8 mouse cellular contexts compared by ENCODE assay signal in genomic region chr11:74724235-74724791, GRCm38 (mm10). TPM values are rescaled to one million over a fixed set of nuclear protein-coding genes. Genes with fewer than 3 reads are reported as not detected.
DNase-seq lines count a peak whose midpoint lies in the region; ATAC-seq lines count a peak whose summit lies in the region.

TSS of gene Pafah1b1 (minus strand) at chr11:74724670.

- DNase-seq in T-cell, adult 2 months (ENCODE audit: low spot score): peak; percentile 97
- DNase-seq in cerebellum, postnatal 36 days: peak; percentile 94 to 97
- peak; percentile 94 for DNase-seq in gastrocnemius, adult 18-20 months (ENCODE audit: low spot score)
- DNase-seq in left cerebral cortex, adult 18-20 months (ENCODE audit: low spot score in 2 of 2): peak; percentile 95 to 97
- peak; percentile 95 for DNase-seq in right cerebral cortex, adult 18-20 months
- peak; percentile 77 for DNase-seq in urinary bladder, postnatal 10 days (ENCODE audit: low spot score)

- H3K79me2 ChIP-seq in macrophage (ENCODE audit: inconsistent target): peaks cover 44% of the 10 kb centered on the region

- H3K9ac ChIP-seq in hindbrain, embryonic 16.5 days (ENCODE audit: low read depth, low read length): peak within 1 kb of the TSS; percentile 99

- WGBS in hindbrain, embryonic 16.5 days: under 1% methylated on average over 31 of the region's 56 CpGs
- WGBS in macrophage (ENCODE audit: missing documents): 2% methylated on average over 36 of the region's 56 CpGs

- peak within 1 kb of the TSS; percentile 100 for H3K27ac ChIP-seq in hindbrain, embryonic 16.5 days (ENCODE audit: low read depth, low read length)
- peak within 1 kb of the TSS; percentile 67 for H3K27ac ChIP-seq in macrophage

- peak; percentile 97 for ATAC-seq in hindbrain, embryonic 16.5 days

- H3K4me1 ChIP-seq in hindbrain, embryonic 16.5 days (ENCODE audit: control insufficient read depth, insufficient read depth, low read depth, low read length): peaks cover 21% of the 10 kb centered on the region

- H3K4me3 ChIP-seq in hindbrain, embryonic 16.5 days (ENCODE audit: low read length): peak within 1 kb of the TSS; percentile 96
- peak within 1 kb of the TSS; percentile 76 for H3K4me3 ChIP-seq in macrophage (ENCODE audit: inconsistent target)

- H3K36me3 ChIP-seq in hindbrain, embryonic 16.5 days (ENCODE audit: control insufficient read depth, insufficient read depth, low read length): no peaks in the 10 kb centered on the region
- H3K36me3 ChIP-seq in macrophage (ENCODE audit: inconsistent target): no peaks in the 10 kb centered on the region

- H3K27me3 ChIP-seq in hindbrain, embryonic 16.5 days (replicated peaks; ENCODE audit: control insufficient read depth, insufficient read depth, low read length): no peaks in the 10 kb centered on the region

- no peaks in the 10 kb centered on the region for H3K9me3 ChIP-seq in hindbrain, embryonic 16.5 days (ENCODE audit: control insufficient read depth, low read length)

- H3K4me2 ChIP-seq in hindbrain, embryonic 16.5 days (ENCODE audit: low read length): peak within 1 kb of the TSS; percentile 82

RNA-seq across cellular contexts. Expression of gene Pafah1b1, which starts in this region (rescaled TPM):
- 100 to 1,000 TPM; 107 to 138 TPM for total RNA-seq in gastrocnemius, adult 18-20 months (2021)
- 46.0 and 46.8 TPM in 2 replicates for polyA plus RNA-seq in hindbrain, embryonic 16.5 days (2015; fragmentation: Nextera tagmentation; extraction: Ambion mirVana)
- total RNA-seq in left cerebral cortex, adult 18-20 months (2021): 100 to 1,000 TPM; 393 to 415 TPM
- 100 to 1,000 TPM in 8 of 26 experiments, 10 to 100 TPM in 18; 56.1 to 118 (median 94.4) TPM for total RNA-seq in macrophage (2018; cell fraction: chromatin; rRNA removed)
- total RNA-seq in macrophage (2018; cell fraction: cytosol; rRNA removed): 100 to 1,000 TPM in 21 of 26 experiments, 10 to 100 TPM in 5; 90.1 to 141 (median 111) TPM
- total RNA-seq in macrophage (2018; cell fraction: nucleus; rRNA removed): 100 to 1,000 TPM in 15 of 26 experiments, 10 to 100 TPM in 11; 81.7 to 144 (median 103) TPM
- polyA plus RNA-seq in macrophage (2018): 65.1 to 129 TPM (median 83.5 TPM) in 3 replicates

Comparison
In these comparisons a context has a peak if more than half of its experiments do, and no peak if none do; other contexts are left out.
1. Peak in every context shown above with its lines: DNase-seq, ATAC-seq, H3K4me3 ChIP-seq and H3K27ac ChIP-seq.